Mouse (Mus musculus) adrenal gland, postnatal 10 days (tissue): Measurements from ENCODE around the gene Actr3b. TPM values are rescaled to one million over a fixed set of nuclear protein-coding genes. Genes with fewer than 3 reads are reported as not detected.
"Not testable (repeated sequence)": the region's sequence is repeated elsewhere in the genome, so short reads cannot be mapped to it uniquely, and the experiment has no call there.

Experiments used
- DNase-seq: peaks from one replicate; pipeline ENCODE4 v3.0.0; 2021; ENCODE audit warnings: mixed read lengths
- long read RNA-seq, 2 experiments: library from polyadenylated mRNA; stranded (forward); transcript quantifications; one replicate each; pipeline ENCODE4 v2.0.0; 2021
- total RNA-seq, 2 experiments: library from RNA; stranded (reverse); gene quantifications; 2 replicates each; pipeline ENCODE4 v1.2.3; 2021

Gene Actr3b
- 1 to 10 TPM; 7.2 to 7.7 TPM for total RNA-seq
- long read RNA-seq, experiment 1, transcript Actr3b-201 (12 exons, 1,712 nt) = major isoform, 15 of 21 reads
- long read RNA-seq, experiment 1, partial matches to known transcripts = 0 of 21 reads
- long read RNA-seq, experiment 1, other reads (novel, unspliced or antisense) = 5 of 21 reads
- long read RNA-seq, experiment 2, transcript Actr3b-201 (12 exons, 1,712 nt) = major isoform, 6 of 12 reads
- long read RNA-seq, experiment 2, partial matches to known transcripts = 0 of 12 reads
- long read RNA-seq, experiment 2, other reads (novel, unspliced or antisense) = 4 of 12 reads

DNA sequence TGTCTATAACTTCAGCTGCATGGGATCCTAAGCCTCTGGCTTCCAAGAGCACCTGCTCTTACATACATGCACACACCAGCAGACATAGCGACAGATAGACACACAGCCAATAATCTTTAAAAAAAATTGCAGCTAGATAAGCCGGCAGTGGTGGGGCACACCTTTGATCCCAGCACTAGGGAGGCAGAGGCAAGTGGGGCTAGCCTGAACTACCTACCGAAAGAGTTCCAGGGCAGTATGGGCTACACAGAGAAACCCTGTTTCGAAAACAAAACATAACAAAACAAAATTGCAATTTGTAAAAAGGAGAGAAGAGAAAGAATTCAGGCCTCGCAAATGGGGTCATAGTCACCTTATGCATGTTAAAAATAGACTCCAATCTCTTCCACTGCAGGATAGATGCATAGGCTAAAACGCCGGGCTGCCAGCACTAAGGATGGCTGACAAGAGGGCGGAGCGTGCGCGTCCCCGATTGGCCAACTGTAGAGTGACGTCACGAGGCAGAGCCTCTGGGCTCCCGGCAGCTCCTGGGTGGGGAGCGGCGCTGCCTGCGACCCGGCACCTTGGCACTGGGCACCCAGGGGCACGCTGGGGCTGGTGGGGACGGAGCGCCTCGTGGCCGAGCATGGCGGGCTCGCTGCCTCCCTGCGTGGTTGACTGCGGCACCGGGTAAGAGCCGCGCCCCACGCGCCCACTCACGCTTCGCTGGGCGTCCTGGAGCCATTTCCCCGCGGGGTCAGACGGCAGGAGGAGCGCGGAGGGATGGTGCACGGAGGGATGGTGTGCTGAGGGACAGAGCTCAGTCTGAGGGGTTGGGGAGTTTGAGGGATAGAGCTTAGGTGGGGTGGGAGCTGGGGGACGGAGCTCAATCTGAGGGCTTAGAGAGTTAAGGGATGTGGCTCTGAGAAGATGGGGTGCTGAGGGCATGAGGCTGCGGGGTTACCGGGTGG, at the start of gene Actr3b:
Gene Actr3b (plus strand): TSS at position 538 of the 950 bp plus-strand sequence.
- peak; percentile 93 for DNase-seq

DNA sequence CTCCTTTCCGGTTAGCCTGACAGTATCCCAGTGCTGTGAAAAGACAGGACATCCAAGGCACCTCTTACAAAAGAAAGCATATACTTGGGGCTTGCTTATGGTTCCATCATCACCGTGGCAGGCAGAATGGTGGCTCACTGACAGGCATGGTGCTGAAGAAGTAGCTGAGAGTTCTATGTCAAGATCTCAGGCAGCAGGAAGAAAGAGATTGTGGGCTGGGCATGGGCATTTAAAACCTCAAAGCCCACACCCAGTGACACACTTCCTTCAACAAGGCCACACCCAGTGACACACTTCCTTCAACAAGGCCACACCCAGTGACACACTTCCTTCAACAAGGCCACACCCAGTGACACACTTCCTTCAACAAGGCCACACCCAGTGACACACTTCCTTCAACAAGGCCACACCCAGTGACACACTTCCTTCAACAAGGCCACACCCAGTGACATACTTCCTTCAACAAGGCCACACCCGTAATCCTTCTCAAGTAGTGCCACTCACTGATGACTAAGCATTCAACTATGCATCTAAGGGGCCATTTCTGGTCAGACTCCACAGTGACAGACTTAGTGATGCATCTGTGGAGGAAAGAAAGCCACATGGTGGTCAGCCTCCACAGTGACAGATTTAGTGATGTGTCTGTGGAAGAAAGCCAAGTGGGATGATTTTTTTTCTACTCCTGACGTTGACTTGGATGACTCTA, 46.6 kb upstream of the Actr3b start:
- DNase-seq = not testable (repeated sequence)

DNA sequence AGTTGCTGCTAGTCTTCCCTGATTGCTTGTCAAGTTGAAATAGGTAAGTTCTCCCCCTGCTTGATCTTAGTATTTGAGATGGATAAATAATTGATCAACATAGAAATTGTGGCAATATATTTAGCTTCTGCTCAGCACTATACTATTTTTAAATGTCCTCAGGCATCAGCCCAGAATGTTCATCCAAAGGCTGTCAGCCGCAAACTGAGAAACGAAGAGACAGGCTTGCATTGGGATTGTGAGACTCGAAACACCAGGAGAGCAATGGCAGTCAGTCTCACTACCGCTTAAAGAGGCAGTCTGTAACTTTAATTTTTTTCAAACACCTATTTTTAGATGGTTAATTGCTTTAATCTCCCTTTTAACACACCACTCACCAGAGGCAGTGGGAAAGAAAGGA, 40.4 kb upstream of the Actr3b start:
- DNase-seq = no peak

DNA sequence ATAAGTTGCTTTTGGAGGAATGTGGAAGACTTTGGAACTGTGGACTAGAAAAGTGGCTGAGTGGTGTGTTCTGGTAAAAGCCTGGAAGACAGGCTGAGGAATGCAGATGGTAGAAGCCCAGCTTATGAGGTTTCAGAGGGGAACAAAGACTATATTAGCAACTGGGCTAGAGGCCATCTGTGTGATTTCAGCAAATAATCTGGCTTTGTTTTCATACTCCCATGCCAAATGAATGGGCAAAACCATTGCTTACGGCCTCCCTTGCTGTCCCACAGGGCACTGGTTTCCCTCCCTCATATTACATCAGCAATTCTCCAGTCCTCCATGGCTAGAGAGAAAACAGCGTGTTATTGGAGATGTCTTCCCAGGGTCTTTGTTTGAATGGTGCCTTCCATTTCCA, 36.8 kb upstream of the Actr3b start:
- DNase-seq = peak; percentile 47

DNA sequence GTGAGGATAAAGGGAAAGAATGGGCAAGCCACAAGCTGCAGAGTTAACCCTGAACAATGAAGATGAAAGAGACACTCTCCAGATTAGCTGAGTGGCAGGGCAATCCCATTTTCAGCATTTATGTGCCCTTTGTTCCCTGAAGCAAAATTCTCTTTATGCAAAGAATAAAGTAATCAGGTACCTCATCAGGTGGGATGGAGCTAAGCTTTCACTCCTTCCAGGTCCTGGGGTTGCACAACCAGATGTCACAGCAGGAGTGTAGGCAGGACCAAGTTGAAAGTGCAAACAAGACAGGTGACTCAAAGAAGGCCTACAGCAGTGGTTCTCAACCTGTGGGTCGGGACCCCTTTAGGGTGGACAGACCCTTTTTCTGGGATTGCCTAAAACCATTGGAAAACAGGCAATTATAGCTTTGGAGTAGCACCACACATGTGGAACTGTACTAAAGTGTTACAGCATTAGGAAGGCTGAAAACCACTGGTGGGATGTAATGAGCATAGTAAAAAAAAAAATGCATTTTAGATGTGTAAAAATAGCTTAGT, 35.6 kb upstream of the Actr3b start:
- DNase-seq = no peak

DNA sequence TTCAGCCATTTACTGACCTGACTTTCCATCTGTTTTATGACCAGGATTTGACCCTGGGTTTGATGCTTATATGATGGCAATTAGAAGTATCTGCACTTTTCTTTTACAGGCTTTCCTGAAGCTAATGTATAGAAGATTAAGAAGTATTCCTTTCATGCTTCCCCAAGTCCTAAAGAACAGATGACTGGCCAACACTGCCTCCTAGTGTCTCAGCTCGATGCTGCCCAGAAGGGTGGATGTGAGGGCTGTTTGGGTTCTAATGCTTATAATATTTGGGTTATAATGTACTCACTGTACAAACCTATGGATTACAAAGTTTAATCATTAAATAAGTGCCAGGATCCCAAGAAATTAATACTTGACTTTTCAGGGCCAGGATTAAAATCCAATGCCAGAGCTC, 25.5 kb upstream of the Actr3b start:
- DNase-seq = peak; percentile 76

DNA sequence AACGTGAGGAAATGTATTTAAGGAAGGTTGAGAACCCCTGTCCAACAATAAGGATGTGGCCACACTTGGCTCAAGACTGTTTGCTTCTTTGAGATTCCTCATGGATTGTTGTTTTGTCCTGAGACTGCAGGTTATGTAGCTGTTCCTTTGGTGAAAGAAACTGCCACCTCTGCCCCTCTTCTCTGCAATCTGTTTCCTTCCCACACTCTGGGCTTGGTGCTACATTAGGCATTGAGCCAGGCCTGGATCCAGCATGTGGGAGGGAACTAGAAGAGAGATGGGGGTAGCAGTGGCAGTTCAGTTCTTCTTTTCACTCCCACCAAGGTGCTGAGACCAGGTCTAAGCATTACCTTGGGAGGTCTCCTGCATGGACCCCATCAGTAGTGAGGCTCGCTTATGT, 23.9 kb upstream of the Actr3b start:
- no peak for DNase-seq

DNA sequence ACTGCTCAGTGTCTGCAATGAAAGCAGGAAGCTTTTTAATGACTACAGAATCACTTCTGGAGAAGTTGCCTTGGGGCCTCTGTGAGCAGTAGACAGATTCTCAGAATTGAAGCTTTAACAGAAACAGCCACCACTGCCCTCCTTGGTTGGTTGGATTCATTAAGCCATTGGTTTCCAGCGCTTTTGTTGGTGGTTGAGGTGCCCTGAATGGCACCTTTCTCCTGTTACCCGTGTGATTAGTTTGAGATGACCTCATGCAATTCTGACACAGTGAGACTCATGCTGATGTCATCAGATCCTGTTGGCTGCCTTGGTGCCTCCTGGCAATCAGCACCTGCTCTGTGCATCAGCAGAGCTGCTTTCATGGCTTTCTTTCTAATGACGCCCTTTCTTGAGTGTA, 21.3 kb upstream of the Actr3b start:
- DNase-seq = no peak

DNA sequence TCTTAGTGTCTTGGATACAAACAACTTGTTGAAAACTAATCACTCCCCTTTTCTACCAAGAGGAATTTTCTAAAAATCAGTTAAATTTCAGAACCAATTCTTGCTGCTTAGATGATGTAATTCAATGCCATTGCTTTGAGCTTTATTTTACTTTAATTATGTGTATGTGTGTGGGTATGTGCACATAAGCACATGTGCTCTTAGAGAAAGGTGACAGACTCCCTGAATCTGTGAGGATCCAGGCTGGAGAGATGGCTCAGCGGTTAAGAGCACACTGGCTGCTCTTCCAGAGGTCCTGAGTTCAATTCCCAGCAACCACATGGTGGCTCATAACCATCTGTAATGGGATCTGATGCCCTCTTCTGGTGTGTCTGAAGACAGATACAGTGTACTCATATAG, 20.9 kb upstream of the Actr3b start:
- not testable (repeated sequence) for DNase-seq

DNA sequence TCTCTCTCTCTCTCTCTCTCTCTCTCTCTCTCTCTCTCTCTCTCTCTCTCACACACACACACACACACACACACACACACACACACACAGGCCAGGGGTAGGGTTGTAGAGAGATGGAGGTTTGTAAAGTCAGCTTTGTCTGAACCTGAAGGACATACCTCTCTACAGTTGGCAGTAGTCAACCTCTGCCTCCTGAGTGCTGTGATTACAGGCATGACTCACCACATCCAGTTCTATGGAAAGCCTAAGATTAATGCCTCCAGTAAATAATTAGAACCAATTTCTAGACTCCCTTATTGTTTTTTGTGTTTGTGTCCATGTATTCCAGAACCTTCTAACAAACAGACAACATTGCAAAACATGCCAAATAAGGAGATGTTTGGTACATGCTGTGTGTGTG, 11.9 kb upstream of the Actr3b start:
- DNase-seq = no peak

DNA sequence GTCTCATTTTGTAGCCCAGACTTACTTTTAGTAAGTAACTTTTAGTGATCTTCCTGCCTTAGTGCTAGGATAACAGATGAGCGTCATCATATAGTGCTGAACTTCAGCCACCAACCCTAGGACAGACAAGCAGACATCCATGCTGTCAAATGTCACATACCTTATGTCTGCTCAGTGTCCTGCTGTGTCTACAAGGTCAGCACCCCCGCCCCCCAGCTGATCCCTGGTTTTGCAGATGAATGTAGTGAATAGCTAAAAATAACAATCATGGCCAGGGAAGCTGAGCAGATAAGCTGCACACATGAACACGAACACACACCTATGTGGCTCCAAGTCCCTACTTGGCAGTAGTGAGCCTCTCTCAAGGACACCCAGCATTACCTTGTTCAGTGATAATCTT, 11.2 kb upstream of the Actr3b start:
- no peak for DNase-seq

DNA sequence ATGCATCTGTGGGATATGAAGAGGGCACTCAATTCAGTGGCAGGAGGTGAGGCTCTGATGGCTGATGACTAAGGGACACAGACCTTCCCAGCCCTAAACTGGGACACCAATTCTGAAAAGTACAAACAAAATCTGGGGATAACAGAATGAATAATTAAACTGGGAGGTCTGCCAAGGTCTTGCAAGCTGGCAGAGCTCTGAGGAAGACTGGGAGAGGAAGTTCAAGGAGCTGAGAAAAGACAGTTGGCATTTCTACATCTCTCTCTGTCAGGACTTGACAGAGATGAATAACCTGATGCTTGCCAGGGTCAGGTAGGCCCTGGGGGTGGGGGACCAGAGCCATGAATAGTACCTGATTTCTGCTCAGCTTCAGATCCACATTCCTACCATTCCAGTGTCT, 8.2 kb upstream of the Actr3b start:
- DNase-seq = peak; percentile 70

DNA sequence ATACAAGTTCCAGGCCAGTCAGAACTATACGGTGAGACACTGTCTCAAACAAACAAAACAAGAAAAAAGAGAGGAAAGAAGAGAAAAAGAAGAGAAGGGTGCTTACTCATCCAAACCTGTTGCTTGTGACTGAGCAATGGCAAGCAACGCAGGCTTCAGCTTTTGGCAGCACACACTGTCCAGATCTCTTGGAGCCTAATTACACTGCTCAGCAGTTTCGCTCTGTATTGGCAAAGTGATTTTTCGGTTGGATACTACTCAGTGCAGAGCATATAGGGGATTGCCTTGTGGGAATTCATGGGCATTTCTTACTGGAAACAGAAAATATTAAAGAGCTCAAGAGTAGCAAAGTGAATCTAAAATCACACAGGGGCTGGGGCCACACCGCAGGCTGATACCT, 6.9 kb upstream of the Actr3b start:
- peak; percentile 50 for DNase-seq

DNA sequence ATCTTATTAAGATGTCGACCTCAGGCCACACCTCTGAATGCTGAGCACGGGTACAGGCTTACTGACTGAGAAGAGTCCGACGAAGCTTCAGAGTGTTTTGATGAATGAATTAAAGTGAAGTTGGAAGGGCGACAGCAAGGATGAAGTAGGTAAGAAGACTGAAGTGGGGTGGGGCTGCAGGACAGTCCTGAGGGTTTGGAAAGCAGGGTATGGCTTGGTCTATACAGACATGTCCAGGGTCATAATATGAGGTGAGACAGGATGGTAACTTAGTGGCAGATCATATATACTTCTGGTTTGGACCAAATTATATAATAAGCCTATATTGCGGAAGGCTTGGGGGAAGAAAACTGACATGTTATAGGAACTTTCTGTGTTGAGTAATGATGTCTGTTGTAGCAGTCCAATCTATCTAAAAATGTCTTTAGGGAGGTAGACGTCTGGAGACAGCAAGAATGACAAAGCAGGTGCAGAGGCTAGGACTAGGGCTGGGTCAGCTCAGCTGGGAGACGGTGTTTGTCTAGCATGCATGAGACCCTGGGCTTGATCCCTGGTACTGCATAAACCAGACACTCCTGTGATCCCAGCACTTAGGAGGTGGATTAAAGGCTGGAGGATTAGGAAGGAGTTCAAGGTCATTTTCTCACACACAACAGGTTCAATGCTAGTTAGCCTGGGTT, 6.1 kb upstream of the Actr3b start:
- DNase-seq = no peak

DNA sequence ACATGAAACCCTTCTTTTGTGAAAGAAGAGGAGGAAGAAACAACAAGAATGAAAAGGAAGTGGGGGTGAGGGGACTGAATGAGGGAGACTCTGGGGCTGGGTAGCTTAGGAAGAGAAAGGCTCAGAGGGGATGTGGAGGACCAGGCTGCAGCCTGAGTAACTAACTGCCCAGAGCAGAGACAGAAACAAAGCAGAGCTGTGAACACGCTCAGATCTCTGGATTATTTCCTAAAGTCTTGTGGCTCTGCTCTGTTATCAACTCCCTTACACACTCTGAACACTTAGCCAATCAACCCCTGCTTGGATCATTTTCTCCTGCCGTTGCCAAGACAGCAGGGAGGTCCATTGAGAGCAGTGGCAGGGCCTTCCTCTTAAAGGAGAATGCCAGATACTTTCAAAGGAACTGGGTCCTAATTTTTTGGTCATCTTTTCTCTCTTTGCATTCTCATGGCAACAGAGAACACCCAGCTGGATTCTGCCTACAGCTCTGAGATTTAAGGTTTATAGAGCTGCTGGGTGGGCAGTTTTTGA, 5.5 kb upstream of the Actr3b start:
- DNase-seq = peak; percentile 51

DNA sequence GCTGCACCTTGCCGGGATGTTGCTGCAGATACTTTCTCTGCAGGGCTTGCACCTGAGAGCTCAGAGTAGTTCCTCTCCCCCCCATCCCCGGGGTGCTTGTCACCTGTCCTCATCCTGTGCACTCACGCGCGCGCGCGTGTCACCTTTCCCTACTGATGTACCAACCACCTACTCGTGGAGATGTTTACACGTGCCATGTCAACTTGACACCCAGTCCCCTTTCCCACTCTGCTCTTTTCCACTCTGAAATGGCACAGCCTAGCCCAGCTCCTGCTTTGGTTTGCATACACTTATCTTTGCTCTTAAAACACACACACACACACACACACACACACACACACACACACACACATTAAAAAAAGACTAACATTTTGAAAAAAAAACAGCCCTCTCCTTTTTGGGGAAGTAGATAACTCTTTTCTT, 624 bp downstream of the Actr3b start:
- no peak for DNase-seq

DNA sequence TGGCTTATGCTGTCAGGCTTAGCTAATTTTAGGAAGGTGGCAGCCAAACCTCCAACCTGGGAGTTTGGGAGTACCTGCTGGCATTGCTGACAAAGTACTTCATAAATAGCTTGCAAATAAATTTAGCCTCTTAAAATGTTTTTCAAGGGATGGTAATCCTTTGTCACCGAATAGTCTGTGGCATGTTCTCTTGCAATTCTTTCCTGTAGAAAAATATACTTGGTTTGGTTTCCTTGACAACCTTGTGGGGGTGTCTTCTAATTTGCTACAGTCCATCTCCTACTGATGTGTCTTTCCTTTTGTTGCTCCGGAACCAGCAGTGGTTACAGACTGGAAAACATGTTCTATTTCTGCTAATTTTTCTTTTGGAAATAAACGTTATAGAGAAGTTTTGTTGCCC, 1.1 kb downstream of the Actr3b start:
- no peak for DNase-seq

DNA sequence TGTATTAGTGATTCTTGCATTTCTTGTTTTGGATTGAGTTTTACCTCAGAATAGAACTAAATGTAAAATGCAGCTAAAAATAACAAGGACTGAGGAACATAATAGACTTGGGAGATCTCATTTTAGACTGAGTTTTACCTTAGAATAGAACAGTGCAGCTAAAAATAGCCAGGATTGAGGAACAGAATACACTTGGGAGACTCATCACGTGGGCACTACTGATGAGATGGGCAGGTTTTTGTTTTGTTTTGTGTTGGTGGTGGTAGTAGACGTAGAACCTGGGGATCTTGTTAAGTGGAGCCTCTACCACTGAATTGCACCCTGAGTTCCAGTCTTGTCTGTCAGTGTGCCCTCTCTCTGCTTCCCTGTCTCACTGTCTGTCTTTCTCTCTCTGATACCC, 2.1 kb downstream of the Actr3b start:
- no peak for DNase-seq

DNA sequence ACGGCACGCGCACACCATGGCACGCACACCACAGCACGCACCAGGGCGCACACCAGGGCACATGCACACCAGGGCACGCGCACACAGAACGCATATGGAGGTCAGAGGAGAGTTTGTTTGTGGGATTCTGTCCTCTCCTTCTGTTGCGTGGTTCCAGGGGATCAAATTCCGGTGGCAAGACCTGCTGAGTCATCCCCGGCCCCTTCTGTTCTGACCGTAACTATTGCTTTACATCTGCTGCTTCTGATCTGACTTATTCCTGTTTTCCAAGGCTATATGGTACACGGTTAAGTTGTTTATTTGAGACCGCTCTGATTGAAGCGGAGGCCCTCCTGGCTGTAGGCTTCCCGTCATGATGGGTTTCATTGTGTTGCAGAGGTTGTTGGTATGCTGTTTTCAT, 9.2 kb downstream of the Actr3b start:
- DNase-seq = no peak

DNA sequence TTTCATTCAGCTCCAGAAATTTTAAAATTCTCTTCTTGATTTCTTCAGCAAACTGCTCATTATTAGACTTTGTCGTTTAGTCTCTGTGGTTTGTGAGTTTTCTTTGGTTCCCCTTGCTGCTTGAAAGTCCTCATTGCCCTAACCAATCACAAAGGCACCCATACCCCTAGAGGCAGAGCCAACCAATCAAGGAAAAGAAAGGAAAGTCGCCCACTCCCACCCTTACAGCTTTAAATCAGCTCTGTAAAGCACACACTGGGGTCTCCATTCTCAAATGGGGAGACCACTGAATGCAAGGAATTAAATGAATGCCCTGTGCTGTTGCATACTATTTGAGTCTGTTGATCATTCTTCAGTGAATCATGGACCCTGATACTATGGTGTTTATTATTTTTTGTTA, 9.6 kb downstream of the Actr3b start:
- no peak for DNase-seq

DNA sequence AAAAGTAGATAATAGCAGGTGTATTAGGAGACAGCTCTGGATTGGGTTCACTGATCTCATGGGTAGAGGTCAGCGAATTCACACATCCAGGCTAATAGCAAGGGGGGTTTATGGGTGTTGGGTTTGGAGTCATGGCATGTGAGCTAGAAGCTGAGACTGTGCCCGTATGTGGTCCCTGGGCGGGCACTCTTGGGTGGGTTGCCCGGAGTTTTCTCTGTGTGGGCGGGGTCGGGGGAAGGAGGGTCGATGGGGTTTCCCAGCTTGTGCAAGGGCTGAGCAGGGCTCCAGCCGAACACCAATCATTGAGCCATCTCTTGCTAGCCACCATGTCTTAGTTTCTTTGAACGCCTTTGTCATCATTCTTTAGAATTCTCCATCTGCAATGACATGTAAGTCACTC, 12.7 kb downstream of the Actr3b start:
- no peak for DNase-seq
